Mouse (Mus musculus) liver, adult 2 months (tissue): ENCODE results near the gene Lonp1. TPM values are rescaled to one million over a fixed set of nuclear protein-coding genes. Genes with fewer than 3 reads are reported as not detected.

Experiments used
- DNase-seq: peaks from one replicate; pipeline ENCODE4 v3.0.0-alpha.2; 2011; ENCODE audit warnings: low read depth, low spot score; ENCODE audit errors: extremely low read depth
- H3K27ac ChIP-seq: fragments of 200-500 bp; replicated peaks from 2 replicates; pipeline ENCODE4 v1.5.1; 2012; ENCODE audit warnings: low read depth, mild to moderate bottlenecking, control low read depth, inconsistent platforms, low read length; ENCODE audit not compliant: insufficient read depth
- H3K27me3 ChIP-seq: fragments of 200-500 bp; 2 replicates; pipeline ENCODE4 v1.6.1; 2012; ENCODE audit warnings: mild to moderate bottlenecking, moderate library complexity, low read length, inconsistent platforms; ENCODE audit not compliant: control insufficient read depth, insufficient read depth
- H3K36me3 ChIP-seq: fragments of 200-500 bp; 2 replicates; pipeline ENCODE4 v1.6.1; 2012; ENCODE audit warnings: low read length, inconsistent platforms; ENCODE audit not compliant: control insufficient read depth, insufficient read depth
- H3K4me1 ChIP-seq: fragments of 200-500 bp; 2 replicates; pipeline ENCODE4 v1.6.1; 2011; ENCODE audit warnings: low read length; ENCODE audit not compliant: control insufficient read depth, insufficient read depth
- H3K4me3 ChIP-seq: fragments of 200-500 bp; 2 replicates; pipeline ENCODE4 v1.5.1; 2011; ENCODE audit warnings: low read depth, mild to moderate bottlenecking, control low read depth, low read length, moderate library complexity; ENCODE audit not compliant: insufficient read depth
- H3K79me2 ChIP-seq: fragments of 200-500 bp; 2 replicates; pipeline ENCODE4 v1.6.1; 2012; ENCODE audit warnings: inconsistent platforms, mild to moderate bottlenecking, low read length, moderate library complexity; ENCODE audit not compliant: control insufficient read depth, insufficient read depth
- H3K9ac ChIP-seq: fragments of 200-500 bp; 2 replicates; pipeline ENCODE4 v1.6.1; 2012; ENCODE audit warnings: low read depth, mild to moderate bottlenecking, control low read depth, inconsistent platforms, low read length
- CTCF ChIP-seq: fragments of 200-500 bp; IDR thresholded peaks from 2 replicates; pipeline ENCODE4 v1.5.1; 2011; ENCODE audit warnings: low read depth, low read length, control low read depth
- POLR2A ChIP-seq: fragments of 200-500 bp; IDR thresholded peaks from 2 replicates; pipeline ENCODE4 v1.6.1; 2011; ENCODE audit warnings: low read length, control low read depth; ENCODE audit not compliant: insufficient read depth; ENCODE audit errors: extremely low read depth
- WGBS: fragments of 180-500 bp; shearing (Covaris S2); methylation state at CpG from one replicate; pipeline ENCODE4 v1.1.7; 2018; 5-methylcytosine and 5-hydroxymethylcytosine counted together
- polyA plus RNA-seq: library from polyadenylated mRNA; depleted of rRNA; stranded (reverse); fragments of >200 nt; gene quantifications from 2 replicates; pipeline ENCODE4 v1.2.3, GENCODE M21; 2012; rRNA removed
- total RNA-seq: library from RNA; depleted of rRNA; stranded (reverse); fragments of >200 nt; gene quantifications from 2 replicates; pipeline ENCODE4 v1.2.3, GENCODE M21; 2014; rRNA removed

Gene Lonp1
- total and polyA plus RNA-seq, 2 experiments, result 81.0 to 124 TPM

DNA sequence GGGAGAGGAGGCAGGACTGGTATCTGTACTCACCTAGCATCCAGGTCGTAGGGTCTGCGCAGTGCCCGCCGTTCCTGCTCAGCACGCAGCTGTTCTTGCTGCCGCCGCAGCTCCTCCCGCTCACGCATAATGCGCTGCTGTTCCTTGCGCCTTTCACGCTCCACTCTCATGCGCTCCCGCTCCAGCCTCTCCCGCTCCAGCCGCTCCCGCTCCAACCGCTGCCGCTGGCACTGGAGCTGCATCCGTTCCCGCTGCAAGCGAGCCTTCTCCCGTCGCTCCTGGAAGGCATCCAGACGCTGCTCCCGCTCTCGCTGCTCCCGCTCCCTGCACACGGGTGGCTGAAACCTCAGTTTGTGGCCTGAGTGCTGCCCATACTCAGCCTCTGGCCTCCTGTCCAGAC is 60.4 kb downstream of the Lonp1 start:
- Histone ChIP-seq H3K27ac (no peak overlapping the region), H3K4me3 (no peak overlapping the region), H3K4me1 (no peaks in the 10 kb centered on the region), H3K27me3 (no peaks in the 10 kb centered on the region), H3K36me3 (peaks cover 69% of the 10 kb centered on the region), H3K79me2 (no peaks in the 10 kb centered on the region), H3K9ac (no peak overlapping the region)
- TF ChIP-seq POLR2A, result no peak
- TF ChIP-seq CTCF, result no peak
- DNase-seq, result no peak
- WGBS, result 93% methylated on average over 29 of the region's 29 CpGs

Other genes with a start within 250 kb of the Lonp1 start
- 4.4 and 6.0 TPM in 2 replicates for gene Ptprs, start 150.4 kb downstream of the Lonp1 start, total RNA-seq
- gene Ptprs, start 150.4 kb downstream of the Lonp1 start, polyA plus RNA-seq, result 7.5 and 10.2 TPM in 2 replicates
- not detected in 2 replicates for gene Znrf4, start 114.5 kb downstream of the Lonp1 start, total RNA-seq
- not detected in 2 replicates for gene Znrf4, start 114.5 kb downstream of the Lonp1 start, polyA plus RNA-seq
- gene Gm20219, start 72.5 kb downstream of the Lonp1 start, total RNA-seq, result not detected in 2 replicates
- 0.14 and 0.31 TPM in 2 replicates for gene Gm20219, start 72.5 kb downstream of the Lonp1 start, polyA plus RNA-seq
- gene Safb2, start 42.3 kb downstream of the Lonp1 start, total RNA-seq, result 30.6 and 32.8 TPM in 2 replicates
- gene Safb2, start 42.3 kb downstream of the Lonp1 start, polyA plus RNA-seq, result 41.7 and 62.3 TPM in 2 replicates
- gene Safb, start 42.1 kb downstream of the Lonp1 start, total RNA-seq, result 20.8 and 22.9 TPM in 2 replicates
- 36.6 and 56.2 TPM in 2 replicates for gene Safb, start 42.1 kb downstream of the Lonp1 start, polyA plus RNA-seq
- gene 2410015M20Rik, start 17.1 kb downstream of the Lonp1 start, total RNA-seq, result 201 and 208 TPM in 2 replicates
- gene 2410015M20Rik, start 17.1 kb downstream of the Lonp1 start, polyA plus RNA-seq, result 214 and 259 TPM in 2 replicates
- gene Rpl36, start 13.5 kb downstream of the Lonp1 start, total RNA-seq, result 820 and 1,038 TPM in 2 replicates
- 845 and 1,134 TPM in 2 replicates for gene Rpl36, start 13.5 kb downstream of the Lonp1 start, polyA plus RNA-seq
- 1.0 and 1.1 TPM in 2 replicates for gene Catsperd, start 1.3 kb upstream of the Lonp1 start, total RNA-seq
- 0.70 and 4.0 TPM in 2 replicates for gene Catsperd, start 1.3 kb upstream of the Lonp1 start, polyA plus RNA-seq
- 14.3 and 18.6 TPM in 2 replicates for gene Ranbp3, start 46.4 kb upstream of the Lonp1 start, total RNA-seq
- 36.2 and 38.7 TPM in 2 replicates for gene Ranbp3, start 46.4 kb upstream of the Lonp1 start, polyA plus RNA-seq
- gene Ndufa11, start 90.9 kb upstream of the Lonp1 start, total RNA-seq, result 110 and 146 TPM in 2 replicates
- gene Ndufa11, start 90.9 kb upstream of the Lonp1 start, polyA plus RNA-seq, result 462 and 466 TPM in 2 replicates
- 8.9 and 10.7 TPM in 2 replicates for gene Vmac, start 91.1 kb upstream of the Lonp1 start, total RNA-seq
- gene Vmac, start 91.1 kb upstream of the Lonp1 start, polyA plus RNA-seq, result 12.3 and 15.2 TPM in 2 replicates
- gene Nrtn, start 130.6 kb upstream of the Lonp1 start, total RNA-seq, result 0.83 and 1.3 TPM in 2 replicates
- gene Nrtn, start 130.6 kb upstream of the Lonp1 start, polyA plus RNA-seq, result 1.9 and 3.6 TPM in 2 replicates
- 7.2 and 11.9 TPM in 2 replicates for gene Dus3l, start 137.9 kb upstream of the Lonp1 start, total RNA-seq
- 19.7 and 25.7 TPM in 2 replicates for gene Dus3l, start 137.9 kb upstream of the Lonp1 start, polyA plus RNA-seq
- 0.18 TPM in 1 of 2 replicates, not detected in the other for gene Prr22, start 143.4 kb upstream of the Lonp1 start, total RNA-seq
- gene Prr22, start 143.4 kb upstream of the Lonp1 start, polyA plus RNA-seq, result 0.85 and 1.5 TPM in 2 replicates
- gene Rfx2, start 204.1 kb upstream of the Lonp1 start, total RNA-seq, result 0.18 and 0.54 TPM in 2 replicates
- gene Rfx2, start 204.1 kb upstream of the Lonp1 start, polyA plus RNA-seq, result 0.87 and 1.0 TPM in 2 replicates
- not detected in 2 replicates for gene Acsbg2, start 247.6 kb upstream of the Lonp1 start, total RNA-seq
- gene Acsbg2, start 247.6 kb upstream of the Lonp1 start, polyA plus RNA-seq, result not detected in 2 replicates
- not detected in 2 replicates for gene 1700061G19Rik, start 248.6 kb upstream of the Lonp1 start, total RNA-seq
- 0.02 TPM in 1 of 2 replicates, not detected in the other for gene 1700061G19Rik, start 248.6 kb upstream of the Lonp1 start, polyA plus RNA-seq